Mouse (Mus musculus): ENCODE data around the gene Rrm1.
"Not testable (repeated sequence)": the region's sequence is repeated elsewhere in the genome, so short reads cannot be mapped to it uniquely, and the experiment has no call there.

Rrm1 gene

DNA sequence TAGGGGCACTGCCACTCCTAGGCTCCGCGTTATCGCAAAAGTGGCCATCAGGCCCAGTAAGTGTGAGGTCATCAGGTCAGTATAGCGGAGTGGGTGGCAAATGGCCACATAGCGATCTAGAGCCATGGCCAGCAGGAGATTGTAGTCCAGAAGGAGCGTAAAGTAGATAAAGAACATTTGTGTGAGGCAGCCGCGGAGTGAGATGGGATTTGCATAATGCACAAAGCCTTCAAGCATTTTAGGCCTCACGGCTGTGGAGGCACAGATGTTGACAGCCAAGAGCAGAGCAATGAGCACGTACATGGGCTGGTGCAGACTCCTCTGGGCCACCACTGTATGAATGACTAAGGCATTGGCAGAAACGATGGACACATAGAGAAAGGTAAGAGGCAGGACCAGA lies 35.9 kb downstream of the Rrm1 start:
- no peak for DNase-seq (ENCODE audit: low read depth, low spot score)

DNA sequence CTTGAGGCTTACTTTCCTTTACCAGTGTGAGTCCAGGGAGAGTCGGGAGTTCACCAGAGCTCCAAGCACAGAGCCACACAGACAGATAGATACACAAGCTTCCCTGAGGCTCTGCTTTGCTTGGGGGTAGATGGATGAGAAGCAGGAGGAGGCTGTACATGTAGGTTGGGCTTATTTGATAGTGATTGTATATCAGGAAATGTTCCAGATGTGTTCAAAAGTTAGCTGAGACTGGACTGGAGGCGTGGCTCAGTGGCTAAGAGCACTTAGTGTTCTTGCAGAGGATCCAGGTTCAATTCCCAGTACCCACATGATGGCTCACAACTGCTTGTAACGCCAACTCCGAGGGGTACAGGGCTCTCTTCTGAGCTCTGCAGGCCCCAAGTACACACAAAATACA lies 36.9 kb downstream of the Rrm1 start:
- no peak for DNase-seq (ENCODE audit: low read depth, low spot score)

DNA sequence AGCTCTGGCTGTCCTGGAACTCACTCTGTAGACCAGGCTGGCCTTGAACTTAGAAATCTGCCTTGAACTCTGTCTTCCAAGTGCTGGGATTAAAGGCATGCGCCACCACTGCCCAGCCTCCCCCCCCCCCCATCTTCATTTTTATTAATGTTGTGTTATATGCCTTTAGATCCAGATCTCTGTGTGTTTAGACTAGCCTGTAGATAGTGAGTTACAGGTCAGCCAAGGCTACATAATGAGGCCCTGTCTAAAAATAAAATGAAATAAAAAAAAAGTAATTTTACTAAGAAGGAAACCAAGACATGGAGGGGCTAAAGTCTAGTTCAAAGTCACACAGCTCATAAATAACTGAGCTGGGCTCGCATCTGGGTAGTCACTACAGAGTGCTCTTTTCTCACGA lies 37.4 kb downstream of the Rrm1 start:
- DNase-seq (ENCODE audit: low read depth, low spot score) = no peak

DNA sequence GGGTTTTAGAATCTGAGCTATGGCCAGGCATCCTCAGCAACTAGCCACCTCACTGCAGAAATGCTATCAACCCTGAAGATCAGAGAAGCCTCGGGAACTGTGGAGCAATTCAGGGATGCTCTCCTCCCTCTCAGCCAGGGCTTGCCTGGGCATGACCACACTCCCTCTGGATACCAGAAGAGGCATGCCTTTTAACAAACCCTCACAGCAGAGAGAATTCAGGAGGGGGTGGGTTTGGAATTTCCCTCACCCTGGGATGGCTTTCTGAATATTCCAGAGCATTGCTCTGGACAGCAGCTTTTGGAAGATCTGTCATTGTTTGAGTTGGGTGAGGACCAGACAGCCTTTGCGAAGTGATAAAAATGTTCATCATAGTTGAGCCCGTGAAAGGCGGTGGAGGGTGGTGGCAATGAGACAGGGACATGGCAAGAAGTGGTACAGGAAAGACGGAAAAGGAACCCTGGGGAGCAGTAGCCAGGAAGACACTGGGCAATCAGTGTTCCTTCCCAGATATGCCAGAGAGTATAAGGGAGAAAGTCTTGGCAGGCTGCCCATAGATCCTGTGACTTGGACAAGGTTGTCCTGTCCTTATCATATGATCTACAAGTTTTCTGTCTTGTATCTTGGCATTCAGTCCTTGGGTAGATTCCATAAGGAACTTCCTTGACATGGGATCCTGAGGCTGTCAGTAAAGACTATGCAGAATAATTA lies 38.0 kb downstream of the Rrm1 start:
- DNase-seq (ENCODE audit: low read depth, low spot score) = no peak

DNA sequence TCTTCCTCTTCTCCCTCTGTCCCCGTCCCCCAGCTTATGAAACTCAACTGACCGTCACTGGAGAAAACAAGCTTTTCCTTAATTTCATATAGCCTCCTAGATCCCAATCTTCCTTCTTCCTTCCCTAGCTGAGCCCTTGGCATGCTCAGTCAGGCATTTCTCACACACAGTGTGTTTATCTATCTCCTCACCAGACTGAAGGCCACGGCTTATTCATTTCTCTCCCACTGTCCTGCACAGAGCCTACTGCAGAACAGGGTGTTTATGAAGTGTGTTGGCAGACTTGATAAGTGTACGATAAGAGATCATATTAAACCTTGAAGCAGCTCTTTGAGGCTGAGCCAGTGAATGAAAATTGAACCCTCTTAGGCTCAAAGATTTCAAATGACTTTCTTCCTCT lies 39.3 kb downstream of the Rrm1 start:
- DNase-seq (ENCODE audit: low read depth, low spot score) = no peak

DNA sequence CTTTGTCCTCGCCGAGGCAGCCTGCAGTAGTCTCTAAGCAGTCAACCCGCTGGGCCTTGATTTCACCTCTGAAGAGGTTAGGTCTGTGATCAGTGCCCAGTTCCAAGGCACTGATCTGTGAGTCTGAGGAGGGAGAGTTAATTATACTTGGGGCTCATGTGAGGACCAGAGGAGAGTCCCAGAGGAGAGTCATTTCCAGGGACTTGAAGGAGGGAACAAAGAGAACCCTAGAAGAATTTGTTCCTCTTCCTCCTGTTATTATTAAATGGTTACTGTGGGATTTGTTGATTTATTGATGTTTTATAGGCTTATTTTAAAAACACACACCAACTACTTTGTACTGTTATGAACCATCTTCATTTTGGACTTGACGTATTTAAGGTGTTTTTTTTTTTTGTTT lies 40.1 kb downstream of the Rrm1 start, which contains the start of gene Olfr543:
Gene Olfr543, minus strand, starts transcription at position 101 of the 400 bp plus-strand sequence.
- no peak for DNase-seq (ENCODE audit: low read depth, low spot score)

DNA sequence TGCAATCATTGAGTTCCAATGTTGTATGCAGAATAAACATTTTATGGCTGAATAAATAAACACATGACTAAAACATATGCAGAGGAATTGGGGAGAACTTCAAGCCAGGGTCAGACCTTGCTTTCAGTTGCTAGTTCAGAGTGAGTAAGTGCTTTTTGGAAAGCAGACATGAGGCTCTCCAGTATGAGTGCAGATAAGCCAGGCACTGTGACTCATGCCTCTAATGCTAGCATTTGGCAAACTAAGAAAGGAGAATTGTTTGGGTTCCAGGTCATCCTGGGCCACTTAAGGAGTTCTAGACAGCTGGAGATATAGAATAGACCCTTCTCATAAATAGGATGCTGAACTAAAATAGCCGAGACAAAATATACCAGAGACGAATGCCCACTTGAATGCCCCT lies 42.2 kb downstream of the Rrm1 start:
- DNase-seq (ENCODE audit: low read depth, low spot score) = no peak

DNA sequence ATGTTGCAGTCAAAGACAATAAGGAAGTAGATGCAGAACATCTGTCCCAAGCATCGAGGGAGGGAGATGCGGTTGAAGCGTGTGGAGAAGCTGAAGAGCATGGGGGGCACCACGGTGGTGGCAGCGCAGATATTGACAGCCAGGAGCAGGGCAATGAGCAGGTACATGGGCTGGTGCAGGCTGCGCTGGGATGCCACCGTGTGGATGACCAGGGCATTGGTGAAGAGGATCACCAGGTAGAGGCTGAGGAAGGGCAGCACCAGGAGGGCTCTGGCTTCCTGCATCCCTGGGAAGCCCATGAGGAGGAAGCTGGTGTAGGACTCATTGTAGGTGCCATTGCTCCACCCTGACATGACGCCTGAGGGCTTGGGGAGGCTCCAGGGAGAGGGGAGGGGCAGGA lies 43.3 kb downstream of the Rrm1 start:
- DNase-seq (ENCODE audit: low read depth, low spot score) = not testable (repeated sequence)

DNA sequence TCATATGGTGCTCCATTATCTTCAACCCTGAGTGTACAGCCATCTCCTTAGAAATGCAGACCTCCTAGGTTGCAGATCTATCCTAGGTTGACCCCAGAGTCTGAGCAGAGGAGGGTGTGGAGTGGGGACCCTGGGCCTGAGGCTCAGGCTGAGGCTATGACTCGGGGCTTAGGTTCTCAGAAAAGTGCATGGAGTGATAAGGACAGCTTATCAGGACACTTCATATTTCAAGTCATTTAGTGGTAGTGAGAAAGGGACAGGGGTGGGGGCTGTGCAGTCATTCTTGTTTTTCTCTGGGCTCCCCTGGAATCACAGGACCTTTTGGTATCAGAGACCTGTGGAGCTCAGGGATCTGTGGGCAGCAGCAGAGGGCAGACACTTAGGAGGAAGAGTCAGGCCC lies 44.6 kb downstream of the Rrm1 start:
- DNase-seq (ENCODE audit: low read depth, low spot score) = no peak

DNA sequence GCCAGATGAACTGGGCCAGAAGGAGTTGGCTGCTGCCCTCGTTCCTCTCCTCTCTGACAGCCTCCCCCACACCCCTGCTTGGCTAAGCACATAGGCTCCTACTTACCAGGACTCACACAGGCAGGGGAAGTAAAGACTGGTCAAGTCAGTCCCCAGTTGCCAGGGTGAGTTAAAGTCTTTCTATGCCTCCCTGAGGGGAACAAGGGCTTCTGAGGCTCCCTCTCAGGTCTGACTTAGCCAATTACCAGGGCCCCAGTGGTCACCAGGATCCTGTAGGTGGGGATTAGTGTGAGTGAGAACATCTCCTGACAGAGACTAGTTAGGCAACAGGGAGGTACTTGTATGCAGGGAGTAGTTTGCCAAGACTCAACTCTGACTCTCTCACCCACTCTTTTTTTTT lies 46.7 kb downstream of the Rrm1 start, which contains the start of gene Olfr544:
Gene Olfr544, minus strand, starts transcription at position 153 of the 400 bp plus-strand sequence.
- DNase-seq (ENCODE audit: low read depth, low spot score) = no peak

DNA sequence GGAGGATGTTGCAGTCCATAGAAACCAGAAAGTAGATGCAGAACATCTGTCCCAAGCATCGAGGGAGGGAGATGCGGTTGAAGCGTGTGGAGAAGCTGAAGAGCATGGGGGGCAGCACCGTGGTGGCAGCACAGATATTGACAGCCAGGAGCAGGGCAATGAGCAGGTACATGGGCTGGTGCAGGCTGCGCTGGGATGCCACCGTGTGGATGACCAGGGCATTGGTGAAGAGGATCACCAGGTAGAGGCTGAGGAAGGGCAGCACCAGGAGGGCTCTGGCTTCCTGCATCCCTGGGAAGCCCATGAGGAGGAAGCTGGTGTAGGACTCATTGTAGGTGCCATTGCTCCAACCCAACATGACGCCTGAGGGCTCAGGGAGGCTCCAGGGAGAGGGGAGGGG lies 52.9 kb downstream of the Rrm1 start:
- DNase-seq (ENCODE audit: low read depth, low spot score) = not testable (repeated sequence)

DNA sequence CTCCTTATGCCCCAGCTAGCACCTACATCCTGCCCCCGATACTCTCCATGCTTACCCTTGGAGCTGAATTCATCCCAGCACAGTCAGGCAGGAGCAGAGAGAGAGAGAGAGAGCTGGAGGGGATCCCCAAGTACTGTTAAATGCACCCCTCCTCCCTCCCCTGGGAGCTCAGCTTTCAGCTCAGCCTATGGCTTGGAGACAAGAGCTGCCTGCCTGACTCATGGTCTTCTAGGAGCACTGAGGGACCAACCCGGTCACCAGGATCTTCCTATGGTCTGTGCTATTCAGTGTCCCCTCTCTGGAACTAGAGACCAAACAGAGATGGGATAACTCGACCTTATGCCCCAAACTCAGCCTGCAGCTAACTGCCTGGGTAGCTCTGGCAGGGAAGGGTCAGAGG lies 58.0 kb downstream of the Rrm1 start, which contains the start of gene Olfr545:
Gene Olfr545, minus strand, starts transcription at position 101 of the 400 bp plus-strand sequence.
- no peak for DNase-seq (ENCODE audit: low read depth, low spot score)

DNA sequence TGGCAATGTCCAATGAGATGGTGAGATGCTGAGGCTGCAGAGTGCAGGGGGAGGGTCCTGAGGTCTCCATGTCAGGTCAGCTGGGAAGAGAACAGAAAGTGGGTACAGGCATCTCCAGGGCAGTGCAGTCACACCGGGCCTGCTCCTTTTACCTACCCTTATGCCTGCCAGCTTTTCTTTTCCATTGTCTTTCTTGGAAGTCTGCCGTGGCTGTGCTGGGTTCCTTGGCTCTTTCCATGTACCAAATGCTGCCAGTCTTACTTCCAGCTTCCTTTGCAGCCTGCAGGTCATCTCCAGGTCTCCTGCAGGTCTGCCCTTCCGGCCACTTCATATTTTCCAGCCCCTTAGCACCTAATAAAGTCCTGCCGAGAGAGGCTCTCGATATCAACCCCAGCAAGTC lies 60.5 kb downstream of the Rrm1 start:
- no peak for DNase-seq (ENCODE audit: low read depth, low spot score)

DNA sequence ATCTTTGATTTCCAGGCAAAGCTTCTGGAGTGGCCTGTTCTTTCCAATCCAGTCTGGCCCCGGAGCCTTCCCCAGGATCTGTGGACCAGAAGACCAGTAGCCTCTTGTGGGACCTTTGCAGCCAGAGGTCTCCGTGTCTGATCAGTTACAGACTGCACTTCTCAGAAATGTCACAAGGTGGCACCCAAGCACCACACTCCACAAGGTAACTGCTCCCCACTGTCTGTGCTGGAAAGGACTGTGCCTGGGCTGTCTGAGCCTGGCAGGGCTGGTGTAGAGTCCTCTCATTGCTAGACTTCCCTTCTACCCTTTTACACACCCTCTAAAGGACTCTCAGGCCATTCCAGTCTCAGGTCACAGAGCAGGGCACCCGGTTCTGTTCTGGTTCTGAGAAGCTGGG lies 65.4 kb downstream of the Rrm1 start:
- peak; percentile 60 for DNase-seq (ENCODE audit: low read depth, low spot score)

DNA sequence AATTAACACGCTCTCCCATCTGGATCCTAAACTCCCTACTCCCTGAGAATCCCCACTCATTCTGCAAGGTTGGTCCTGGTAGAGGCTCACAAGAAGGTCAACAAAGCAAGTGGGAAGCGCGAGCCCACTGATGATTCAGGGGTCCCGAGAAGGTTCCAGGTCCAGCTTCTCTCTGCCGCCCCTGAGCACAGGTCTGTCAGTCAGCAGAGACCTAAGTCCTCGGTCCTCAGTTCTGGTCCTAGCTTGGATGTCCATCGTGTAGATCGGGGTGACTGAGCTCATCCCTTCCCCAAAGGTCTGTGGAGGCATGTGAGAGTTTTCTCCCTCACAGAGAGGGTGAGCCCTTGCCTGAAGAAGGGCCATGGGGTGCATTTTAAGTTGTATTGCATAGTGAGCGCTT lies 66.6 kb downstream of the Rrm1 start:
- DNase-seq (ENCODE audit: low read depth, low spot score) = no peak

DNA sequence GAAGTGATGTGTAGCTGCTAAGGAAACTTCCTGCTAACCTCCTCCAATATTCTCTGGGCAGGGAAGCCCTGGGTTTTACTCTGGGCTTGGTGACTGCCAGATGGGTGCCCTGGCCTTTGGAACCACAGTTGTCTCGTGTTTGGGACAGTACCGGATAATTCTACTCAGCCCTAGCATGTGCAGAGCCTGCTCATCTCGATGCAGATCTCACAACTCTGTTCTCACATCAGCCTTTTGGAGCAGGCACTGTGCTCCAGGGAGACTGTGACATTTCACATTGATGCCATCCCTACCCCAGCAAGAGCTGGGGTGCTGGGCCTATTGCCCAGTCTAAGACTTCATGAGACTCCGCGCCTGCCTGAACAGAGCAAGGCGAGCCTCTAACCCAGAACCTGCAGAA lies 67.2 kb downstream of the Rrm1 start:
- DNase-seq (ENCODE audit: low read depth, low spot score) = no peak

DNA sequence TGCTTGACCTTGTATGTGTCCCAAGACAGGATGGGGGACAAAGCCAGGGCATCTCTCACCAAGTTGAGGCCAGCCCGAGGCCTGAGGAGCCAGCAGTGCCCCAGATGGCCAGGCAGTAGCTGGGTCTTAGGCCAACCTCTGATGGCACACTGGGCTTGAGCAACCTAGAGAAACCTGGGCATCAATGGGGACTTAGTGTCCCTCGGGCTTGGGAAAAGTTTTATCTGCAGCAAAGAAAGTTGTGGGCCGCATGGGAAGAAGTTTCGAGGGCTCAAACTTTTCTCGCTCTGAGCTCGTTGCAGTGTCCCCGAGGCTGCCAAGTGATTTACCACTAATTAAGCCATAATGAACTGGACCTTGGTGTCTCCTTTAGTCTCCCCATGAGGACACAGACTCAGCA lies 68.2 kb downstream of the Rrm1 start:
- no peak for DNase-seq (ENCODE audit: low read depth, low spot score)

DNA sequence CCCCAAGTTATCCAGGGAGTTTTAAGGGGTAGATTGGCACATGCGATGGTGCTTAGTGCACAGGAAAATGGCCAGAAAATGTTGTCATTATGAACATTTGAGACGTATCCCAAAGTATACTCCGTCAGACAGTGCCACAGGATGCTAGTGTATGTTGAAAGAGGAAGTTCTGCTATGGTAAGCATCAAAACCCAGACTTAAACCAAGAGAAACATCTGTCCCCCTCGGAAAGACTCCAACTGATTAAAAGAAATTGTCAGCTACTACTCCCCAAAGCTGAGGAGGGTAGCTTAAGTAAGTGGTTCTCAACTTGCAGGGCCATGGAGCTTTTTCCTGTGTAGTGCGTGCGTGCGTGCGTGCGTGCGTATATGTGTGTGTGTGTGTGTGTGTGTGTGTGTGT lies 70.4 kb downstream of the Rrm1 start:
- DNase-seq (ENCODE audit: low read depth, low spot score) = no peak

DNA sequence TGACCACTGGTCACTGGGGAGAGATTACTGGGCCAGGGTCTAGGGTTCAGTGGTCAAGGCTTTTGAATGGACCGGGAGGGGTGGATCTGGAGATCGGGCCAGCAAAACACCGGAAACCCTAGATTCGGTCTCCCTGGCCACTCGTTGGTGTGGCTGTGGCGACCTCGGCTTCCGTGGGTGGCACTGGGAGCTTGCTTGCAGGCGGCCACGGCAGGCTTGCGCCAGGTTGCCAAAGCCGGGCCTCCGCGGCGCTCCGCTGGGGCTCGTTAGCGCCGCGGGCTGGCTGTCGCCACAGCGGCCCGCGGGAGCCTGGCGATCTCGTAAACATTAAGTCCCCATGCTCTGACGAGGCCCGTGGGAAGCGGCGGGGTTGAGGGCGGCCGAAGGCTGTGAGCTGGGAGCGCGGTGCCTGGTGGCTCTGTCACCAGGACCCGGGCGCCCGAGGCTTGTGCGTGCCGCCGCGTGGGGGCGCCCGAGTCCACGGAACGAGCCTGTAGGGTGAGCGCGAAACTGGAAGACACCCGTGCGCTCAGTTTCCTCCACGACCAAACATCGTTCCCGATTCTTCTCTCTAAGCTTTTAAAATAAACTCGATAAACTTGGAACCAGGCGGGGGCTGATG lies 71.4 kb downstream of the Rrm1 start:
- peak; percentile 57 for DNase-seq (ENCODE audit: low read depth, low spot score)

DNA sequence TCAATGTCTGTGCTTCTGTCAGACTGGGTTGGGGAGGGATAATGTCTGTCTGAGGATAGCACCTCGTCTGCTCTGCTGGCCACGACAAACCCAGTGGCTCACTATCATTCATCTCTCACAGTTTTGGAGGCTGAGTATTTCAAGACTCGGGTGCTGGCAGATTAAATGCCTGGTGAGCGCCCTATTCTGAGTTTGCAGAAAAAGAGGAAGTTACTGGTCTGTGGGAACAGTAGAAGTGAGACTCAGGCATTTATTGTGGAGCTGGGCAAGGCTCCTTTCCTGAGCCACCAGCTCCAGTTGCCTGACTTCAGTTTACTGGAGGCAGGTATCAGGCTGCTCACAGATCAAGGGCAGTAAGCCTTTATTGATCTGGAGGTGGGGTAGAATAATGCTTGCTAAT lies 72.6 kb downstream of the Rrm1 start:
- DNase-seq (ENCODE audit: low read depth, low spot score) = no peak

DNA sequence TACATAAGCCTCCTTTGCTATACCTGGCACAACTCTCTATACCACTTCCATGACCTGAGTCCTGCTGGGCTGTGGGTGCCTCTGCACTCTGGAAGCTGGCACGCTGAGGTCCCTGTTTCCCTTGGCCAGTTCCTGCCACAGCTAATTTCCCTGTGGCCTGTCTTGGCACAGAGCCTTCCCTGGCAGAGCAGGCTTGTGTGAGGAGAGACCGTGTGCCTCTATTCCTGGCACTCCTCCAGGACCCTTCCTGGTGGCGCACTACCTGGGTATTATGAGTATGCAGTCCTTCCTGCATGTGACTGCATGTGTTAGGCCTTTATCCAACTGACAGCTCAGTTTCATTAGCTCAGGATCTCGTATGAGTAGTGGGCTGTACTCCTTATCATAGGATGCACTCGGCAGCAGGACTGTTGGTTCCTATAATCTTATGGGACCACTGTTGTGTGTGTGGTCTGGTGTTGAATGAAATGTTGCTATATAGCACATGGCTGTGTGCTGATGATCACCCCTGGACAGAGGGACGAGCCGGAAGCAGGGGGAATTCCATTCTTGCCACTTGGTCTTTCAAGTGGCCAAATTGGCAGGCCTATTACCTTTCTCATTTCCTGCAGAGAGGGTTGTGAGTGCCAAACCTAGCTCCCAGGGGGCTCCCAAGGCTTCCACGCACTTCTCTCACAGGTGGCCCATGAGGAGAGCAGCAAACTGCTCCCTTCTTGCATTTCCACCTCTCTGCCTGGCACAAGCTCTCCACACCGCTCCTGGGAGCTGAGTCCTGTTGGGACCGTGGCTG lies 75.0 kb downstream of the Rrm1 start:
- DNase-seq (ENCODE audit: low read depth, low spot score) = no peak

DNA sequence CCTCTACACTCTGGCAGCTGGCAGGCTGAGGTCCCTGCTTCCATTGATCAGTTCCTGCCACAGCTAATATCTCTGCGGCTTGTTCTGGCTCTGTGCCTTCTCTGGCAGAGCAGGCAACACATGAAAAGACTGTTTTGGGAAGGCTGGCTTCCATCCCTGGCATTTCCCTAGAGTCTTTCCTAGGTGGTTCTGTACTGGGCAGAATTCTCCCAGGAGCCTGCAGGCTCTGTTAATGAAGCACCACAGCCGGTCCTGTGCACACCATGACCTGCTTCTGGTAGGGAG lies 75.5 kb downstream of the Rrm1 start:
- DNase-seq (ENCODE audit: low read depth, low spot score) = no peak
